Mouse (Mus musculus) skeletal muscle tissue, adult 2 months (tissue): ENCODE measurements around the gene Snrpa1.

Experiments
- DNase-seq: peaks from one replicate; pipeline ENCODE4 v3.0.0-alpha.2; 2012; ENCODE audit warnings: low read depth, low spot score

Gene Snrpa1

GRCm38 (mm10) chr7:66079364-66080230 is 20.8 kb downstream of the Snrpa1 start, which contains the start of gene Selenos:
Gene Selenos (plus strand): TSS chr7:66079649.
- DNase-seq, result peak; percentile 96

GRCm38 (mm10) chr7:66080231-66080613 is 21.4 kb downstream of the Snrpa1 start:
- no peak for DNase-seq

GRCm38 (mm10) chr7:66083757-66084156 is 25.0 kb downstream of the Snrpa1 start:
- no peak for DNase-seq

GRCm38 (mm10) chr7:66084546-66084945 is 25.7 kb downstream of the Snrpa1 start:
- peak; percentile 63 for DNase-seq

GRCm38 (mm10) chr7:66087652-66088051 is 28.8 kb downstream of the Snrpa1 start:
- no peak for DNase-seq

GRCm38 (mm10) chr7:66088077-66088476 is 29.3 kb downstream of the Snrpa1 start:
- no peak for DNase-seq

GRCm38 (mm10) chr7:66090676-66091190 is 31.9 kb downstream of the Snrpa1 start:
- no peak for DNase-seq

GRCm38 (mm10) chr7:66091553-66091952 is 32.8 kb downstream of the Snrpa1 start:
- no peak for DNase-seq

- DNase-seq, result no peak
Measured at GRCm38 (mm10) chr7:66092656-66093055, 33.9 kb downstream of the Snrpa1 start.

- DNase-seq, result peak; percentile 50
Measured at GRCm38 (mm10) chr7:66094141-66094540, 35.3 kb downstream of the Snrpa1 start.

GRCm38 (mm10) chr7:66098803-66099202 is 40.0 kb downstream of the Snrpa1 start:
- no peak for DNase-seq

- peak; percentile 42 for DNase-seq
Measured at GRCm38 (mm10) chr7:66101866-66102265, 43.1 kb downstream of the Snrpa1 start.

- DNase-seq, result no peak
Measured at GRCm38 (mm10) chr7:66104531-66104930, 45.7 kb downstream of the Snrpa1 start.

GRCm38 (mm10) chr7:66105771-66106170 is 47.0 kb downstream of the Snrpa1 start:
- DNase-seq, result no peak

GRCm38 (mm10) chr7:66106581-66107056 is 47.8 kb downstream of the Snrpa1 start:
- DNase-seq, result no peak

GRCm38 (mm10) chr7:66107206-66107605 is 48.4 kb downstream of the Snrpa1 start:
- no peak for DNase-seq

- no peak for DNase-seq
Measured at GRCm38 (mm10) chr7:66107930-66108329, 49.1 kb downstream of the Snrpa1 start.

GRCm38 (mm10) chr7:66108961-66109854 is 50.4 kb downstream of the Snrpa1 start, which contains the start of gene Chsy1:
Gene Chsy1 (plus strand): TSS chr7:66109515.
- peak; percentile 79 for DNase-seq

- DNase-seq, result no peak
Measured at GRCm38 (mm10) chr7:66109855-66110635, 51.2 kb downstream of the Snrpa1 start.

GRCm38 (mm10) chr7:66110636-66111112 is 51.9 kb downstream of the Snrpa1 start:
- DNase-seq, result no peak

GRCm38 (mm10) chr7:66111211-66111610 is 52.4 kb downstream of the Snrpa1 start:
- DNase-seq, result no peak
